Mouse (Mus musculus): Measurements from ENCODE around the gene Krt76. TPM values are rescaled to one million over a fixed set of nuclear protein-coding genes. Genes with fewer than 3 reads are reported as not detected.

Gene Krt76
- total RNA-seq (2021) = not detected
- long read RNA-seq, experiment 1 = 0 reads
- long read RNA-seq, experiment 2 = 0 reads

GRCm38 (mm10) chr15:101892820-101893219, at the start of gene Krt76:
Gene Krt76 (minus strand): TSS chr15:101892920.
- H3K27ac ChIP-seq = no peak within 1 kb of the TSS
- intact Hi-C loops (cut with DNase I) = no loop called here

GRCm38 (mm10) chr15:101941948-101942347, 49.2 kb upstream of the Krt76 start:
- intact Hi-C loops (cut with DNase I) = no loop called here
- DNase-seq (ENCODE audit: extremely low spot score in 1 of 2, low spot score in 2 of 2) = peak in 1 of 2 experiments; percentile 13
- no peak overlapping the region for H3K27ac ChIP-seq

More at GRCm38 (mm10) chr15:101892820-101893219, at the start of gene Krt76:
- TF ChIP-seq CTCF (IDR thresholded peaks at IDR 0.05) = no peak
- H3K4me3 ChIP-seq = no peak within 1 kb of the TSS
- no peak for DNase-seq (ENCODE audit: extremely low spot score in 1 of 2, low spot score in 2 of 2)

GRCm38 (mm10) chr15:101940274-101940829, 47.6 kb upstream of the Krt76 start, which contains the start of gene Krt79:
Gene Krt79 (minus strand): TSS chr15:101940324.
- intact Hi-C loops (cut with DNase I) = no loop called here
- Histone ChIP-seq H3K27ac (no peak within 1 kb of the TSS), H3K4me3 (no peak within 1 kb of the TSS)
- no peak for TF ChIP-seq CTCF (IDR thresholded peaks at IDR 0.05)
- DNase-seq (ENCODE audit: extremely low spot score in 1 of 2, low spot score in 2 of 2) = no peak

More at GRCm38 (mm10) chr15:101941948-101942347, 49.2 kb upstream of the Krt76 start:
- no peak for TF ChIP-seq CTCF (IDR thresholded peaks at IDR 0.05)
- no peak overlapping the region for H3K4me3 ChIP-seq

DNA sequence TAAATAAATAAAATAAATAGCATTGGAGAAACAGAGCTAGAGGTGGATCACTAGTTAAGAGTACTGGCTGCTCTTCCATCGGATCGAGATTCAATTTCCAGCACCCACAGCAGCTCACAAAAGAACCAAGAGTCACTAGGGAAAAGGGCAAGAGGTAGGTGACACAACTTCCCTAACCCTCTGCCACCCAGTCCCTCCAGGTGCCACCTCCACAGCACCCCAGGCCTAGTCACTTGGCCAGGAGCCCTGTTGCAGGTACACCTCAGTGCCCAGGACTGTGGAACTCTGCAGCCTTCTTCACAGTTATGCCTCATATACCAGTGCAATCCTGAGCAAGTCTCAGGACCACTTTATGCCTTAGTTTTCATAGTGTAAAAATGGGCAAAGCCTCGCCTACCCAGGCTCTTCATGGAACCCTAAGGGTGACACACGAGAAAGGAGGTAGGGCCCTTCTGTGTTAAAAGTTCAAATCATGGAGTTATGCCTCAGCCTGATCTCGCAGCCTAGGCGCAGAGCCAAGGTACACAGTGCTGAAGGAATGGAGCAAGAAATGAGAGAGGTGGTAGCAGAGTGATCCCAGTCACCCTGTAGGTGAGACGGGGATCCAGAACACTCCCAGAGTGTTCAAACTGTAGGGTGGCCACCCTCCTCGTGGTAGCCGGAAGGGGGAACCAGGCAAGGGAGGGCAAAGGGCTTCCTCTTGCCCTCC, 46.0 kb upstream of the Krt76 start:
- intact Hi-C loops (cut with DNase I) = no loop called here
- Histone ChIP-seq H3K27ac (no peak overlapping the region), H3K4me3 (no peak overlapping the region)
- no peak for DNase-seq (ENCODE audit: extremely low spot score in 1 of 2, low spot score in 2 of 2)
- TF ChIP-seq CTCF (IDR thresholded peaks at IDR 0.05) = no peak

GRCm38 (mm10) chr15:101933024-101933423, 40.3 kb upstream of the Krt76 start:
- H3K4me3 ChIP-seq = no peak overlapping the region
- no peak for TF ChIP-seq CTCF (IDR thresholded peaks at IDR 0.05)
- DNase-seq (ENCODE audit: extremely low spot score in 1 of 2, low spot score in 2 of 2) = no peak
- intact Hi-C loops (cut with DNase I) = no loop called here
- no peak overlapping the region for H3K27ac ChIP-seq

DNA sequence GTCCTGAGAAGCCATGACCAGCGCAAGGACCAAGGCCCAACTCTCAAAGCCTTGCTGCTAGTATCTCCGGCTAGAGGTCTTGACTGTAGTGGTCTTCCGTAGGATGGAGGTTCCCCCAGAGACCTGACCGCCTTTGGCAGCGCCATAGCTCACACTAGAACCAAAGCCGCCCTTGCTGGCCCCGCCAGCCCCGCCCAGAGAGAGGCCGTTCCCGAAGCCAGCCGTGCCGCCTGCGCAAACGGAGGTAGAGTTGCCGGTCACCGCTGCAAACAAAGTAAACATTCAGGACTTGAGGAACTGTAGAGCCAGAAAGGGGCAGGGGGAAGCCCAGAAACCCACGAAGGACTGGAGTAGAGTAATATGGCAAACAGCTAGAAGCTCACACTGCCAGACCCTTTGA, 36.9 kb upstream of the Krt76 start:
- no peak for DNase-seq (ENCODE audit: extremely low spot score in 1 of 2, low spot score in 2 of 2)
- intact Hi-C loops (cut with DNase I) = no loop called here
- H3K4me3 ChIP-seq = no peak overlapping the region
- no peak for TF ChIP-seq CTCF (IDR thresholded peaks at IDR 0.05)
- H3K27ac ChIP-seq = no peak overlapping the region

- no peak for TF ChIP-seq CTCF (IDR thresholded peaks at IDR 0.05)
- DNase-seq (ENCODE audit: extremely low spot score in 1 of 2, low spot score in 2 of 2) = no peak
- Histone ChIP-seq H3K27ac (no peak overlapping the region), H3K4me3 (no peak overlapping the region)
- intact Hi-C loops (cut with DNase I) = no loop called here
Measured at GRCm38 (mm10) chr15:101929087-101929486, 36.4 kb upstream of the Krt76 start.

- no peak for TF ChIP-seq CTCF (IDR thresholded peaks at IDR 0.05)
- DNase-seq (ENCODE audit: extremely low spot score in 1 of 2, low spot score in 2 of 2) = no peak
- intact Hi-C loops (cut with DNase I) = no loop called here
- no peak overlapping the region for H3K4me3 ChIP-seq
- no peak overlapping the region for H3K27ac ChIP-seq
Measured at GRCm38 (mm10) chr15:101927340-101928080, 34.8 kb upstream of the Krt76 start.

- no peak overlapping the region for H3K27ac ChIP-seq
- no peak overlapping the region for H3K4me3 ChIP-seq
- DNase-seq (ENCODE audit: extremely low spot score in 1 of 2, low spot score in 2 of 2) = no peak
- intact Hi-C loops (cut with DNase I) = no loop called here
- TF ChIP-seq CTCF (IDR thresholded peaks at IDR 0.05) = no peak
Measured at GRCm38 (mm10) chr15:101925041-101925440, 32.3 kb upstream of the Krt76 start.

- no peak within 1 kb of the TSS for H3K4me3 ChIP-seq
- no peak within 1 kb of the TSS for H3K27ac ChIP-seq
- intact Hi-C loops (cut with DNase I) = no loop called here
- no peak for TF ChIP-seq CTCF (IDR thresholded peaks at IDR 0.05)
- no peak for DNase-seq (ENCODE audit: extremely low spot score in 1 of 2, low spot score in 2 of 2)
Measured at GRCm38 (mm10) chr15:101924635-101925034, 31.9 kb upstream of the Krt76 start, which contains the start of gene Krt4. Gene Krt4 (minus strand): TSS chr15:101924735.

- no peak overlapping the region for H3K27ac ChIP-seq
- DNase-seq (ENCODE audit: extremely low spot score in 1 of 2, low spot score in 2 of 2) = no peak
- intact Hi-C loops (cut with DNase I) = no loop called here
- no peak overlapping the region for H3K4me3 ChIP-seq
- no peak for TF ChIP-seq CTCF (IDR thresholded peaks at IDR 0.05)
Measured at GRCm38 (mm10) chr15:101922296-101922695, 29.6 kb upstream of the Krt76 start.

DNA sequence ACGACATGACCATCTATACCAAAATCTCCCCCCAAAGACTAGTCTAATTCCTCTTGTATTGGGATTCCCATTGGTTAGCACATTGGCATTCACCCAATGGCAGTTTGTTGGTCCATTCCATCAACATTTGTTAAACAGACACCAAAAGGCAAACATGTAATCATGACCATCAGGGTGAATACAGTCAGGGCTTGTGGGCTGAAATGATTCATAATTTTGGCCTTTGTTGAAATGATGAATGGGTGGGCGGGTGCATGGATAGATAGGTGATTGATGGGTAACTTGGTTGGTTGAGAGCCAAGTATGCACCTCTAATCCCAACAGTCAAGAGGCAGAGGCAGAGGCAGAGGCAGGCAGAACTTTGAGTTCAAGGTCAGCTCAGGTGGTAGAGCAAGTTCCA, 23.4 kb upstream of the Krt76 start:
- no peak for DNase-seq (ENCODE audit: extremely low spot score in 1 of 2, low spot score in 2 of 2)
- TF ChIP-seq CTCF (IDR thresholded peaks at IDR 0.05) = no peak
- no peak overlapping the region for H3K4me3 ChIP-seq
- no peak overlapping the region for H3K27ac ChIP-seq
- intact Hi-C loops (cut with DNase I) = no loop called here
